Mouse (Mus musculus): ENCODE measurements at regions not wholly inside any gene's neighbourhood (a gene's known extent, or its start where the extent isn't known, plus 50 kb on each side); places are given as distances from the start of the nearest gene placed in this dataset.

DNA sequence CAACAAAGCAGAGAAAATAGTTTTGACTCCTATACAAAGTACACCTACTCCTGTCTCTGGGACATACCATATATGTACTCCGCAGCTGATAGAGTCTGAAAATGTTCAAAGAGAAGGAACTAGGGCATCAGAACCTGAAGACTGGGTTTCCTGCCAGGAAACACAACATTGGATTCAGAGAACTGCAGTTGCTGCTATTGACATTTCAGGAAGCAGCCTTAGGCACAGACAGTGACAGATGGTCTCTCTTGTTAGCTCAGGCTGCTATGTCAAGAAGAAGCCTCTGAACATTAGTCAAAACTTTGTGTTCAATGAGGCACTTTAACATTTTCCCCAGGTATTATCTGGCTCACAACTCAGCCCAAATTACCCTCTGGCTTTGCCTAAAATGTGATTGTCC, 812.1 kb downstream of the Ryr2 start:
- POLR2A ChIA-PET = no interaction called here

DNA sequence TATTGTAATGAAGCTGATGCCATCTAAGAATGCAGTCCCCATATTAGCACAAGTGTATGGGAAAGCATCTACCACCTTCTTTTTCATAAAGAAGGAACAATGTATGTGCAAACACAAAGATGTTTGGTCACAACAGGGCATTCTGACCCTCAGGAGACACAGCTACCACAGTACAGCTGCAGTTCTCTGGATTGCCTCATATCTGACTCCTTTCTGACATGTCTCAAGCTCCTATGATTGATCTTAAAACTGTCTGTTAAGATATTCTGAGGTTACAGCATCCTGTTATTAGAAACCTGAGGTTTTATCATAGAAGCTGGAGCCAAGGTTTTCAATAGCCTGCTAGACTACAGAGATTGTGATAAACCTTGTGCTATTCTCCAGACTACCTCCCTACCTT, 813.0 kb downstream of the Ryr2 start:
- ChIA-PET CTCF (no interaction called here), POLR2A (no interaction called here)

More for the DNA sequence above, 812.1 kb downstream of the Ryr2 start:
- CTCF ChIA-PET = no interaction called here

DNA sequence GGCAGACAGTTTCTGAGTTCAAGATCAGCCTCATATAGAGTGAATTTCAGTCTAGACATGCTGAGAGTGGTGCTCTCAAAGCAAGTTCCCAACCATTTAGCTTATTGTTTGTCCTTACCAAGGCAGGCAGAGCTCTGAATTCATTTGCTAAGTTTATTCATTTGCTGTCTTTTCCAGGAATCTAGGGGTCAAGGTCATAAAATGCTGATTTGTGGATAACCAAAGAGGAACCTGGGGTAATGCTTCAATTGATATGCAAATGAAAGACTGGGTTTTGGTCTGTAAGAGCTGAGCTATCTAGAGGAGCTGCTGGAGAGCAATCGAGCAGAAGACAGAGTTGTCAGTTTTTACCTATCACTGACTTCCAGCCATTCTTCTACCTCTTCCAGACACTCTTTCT, 832.8 kb downstream of the Ryr2 start:
- ChIA-PET CTCF (no interaction called here), POLR2A (no interaction called here)

GRCm38 (mm10) chr13:11268673-11269340, 837.9 kb downstream of the Ryr2 start:
- ChIA-PET CTCF (no interaction called here), POLR2A (no interaction called here)

GRCm38 (mm10) chr13:11247541-11247940, 859.2 kb downstream of the Ryr2 start:
- ChIA-PET CTCF (interaction anchor here in 1 of 4 experiments (0.5 to 0.6 kb wide), 2 partner anchors 37 to 725 kb away, joined by 3 read pairs; no protein-coding TSS in a partner anchor), POLR2A (no interaction called here)

DNA sequence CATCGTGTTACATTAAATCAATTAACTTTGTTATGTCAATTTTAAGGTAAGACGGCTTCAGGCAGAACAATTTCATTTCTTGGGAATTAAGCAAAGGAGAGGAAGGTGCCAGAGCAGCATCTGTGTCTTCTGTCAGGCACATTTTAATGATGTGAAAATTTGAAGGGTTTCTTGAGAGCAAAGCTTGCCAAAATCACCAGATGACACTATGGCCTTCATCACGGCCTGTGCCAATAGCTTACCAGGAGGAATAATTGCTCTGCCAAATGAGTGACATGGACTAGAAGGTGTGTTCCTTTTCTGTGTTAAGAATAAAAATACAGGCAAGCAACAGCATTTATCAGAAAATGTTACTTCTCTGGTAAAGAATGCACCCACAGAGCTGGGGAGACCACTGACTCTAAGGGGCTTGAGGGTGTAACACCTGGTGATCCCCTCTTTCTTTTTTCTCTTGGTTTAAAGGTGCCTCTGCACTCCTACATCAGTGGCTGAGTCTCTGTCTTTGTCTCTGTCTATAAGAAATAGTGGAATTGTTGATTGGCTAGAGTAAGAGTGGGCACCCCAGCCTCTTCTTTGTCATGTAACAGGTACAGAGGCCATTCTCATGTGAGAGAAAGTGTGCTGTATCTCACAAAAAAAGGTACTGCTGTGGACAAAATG, 856.2 kb upstream of the Chrm3 start:
- CTCF ChIA-PET = interaction anchor here in 1 of 4 experiments (0.6 kb wide), 1 partner anchor 302 kb away, joined by 3 read pairs; no protein-coding TSS in a partner anchor
- POLR2A ChIA-PET = no interaction called here

DNA sequence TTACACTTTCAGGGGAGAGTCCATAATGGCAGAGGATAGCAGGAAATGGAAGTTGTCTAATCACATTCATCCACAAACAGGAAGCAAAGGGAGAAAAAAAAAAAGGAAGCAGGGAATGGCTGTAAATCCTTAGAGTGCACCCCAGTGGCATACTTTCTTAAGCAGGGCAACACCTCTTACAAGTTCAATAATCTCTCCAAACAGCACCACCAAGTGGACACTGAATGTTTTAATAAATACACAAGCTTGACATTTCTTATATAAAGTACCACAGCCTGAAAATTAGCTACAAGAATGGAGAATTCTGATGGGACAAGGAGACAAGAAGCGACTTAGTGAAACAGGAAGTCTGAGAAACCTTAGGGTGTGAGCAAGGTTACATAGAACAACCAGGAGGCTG, 849.5 kb upstream of the Chrm3 start:
- CTCF ChIA-PET = interaction anchor here (0.6 to 1.1 kb wide), 12 partner anchors 11 to 1288 kb away, joined by 3 to 11 read pairs (median 4); no protein-coding TSS in a partner anchor
- POLR2A ChIA-PET = interaction anchor here in 1 of 4 experiments (0.6 kb wide), 1 partner anchor 421 kb away, joined by 4 read pairs; no protein-coding TSS in a partner anchor

- POLR2A ChIA-PET = no interaction called here
- CTCF ChIA-PET = no interaction called here
Measured at GRCm38 (mm10) chr13:11205216-11205786, 844.7 kb upstream of the Chrm3 start.

DNA sequence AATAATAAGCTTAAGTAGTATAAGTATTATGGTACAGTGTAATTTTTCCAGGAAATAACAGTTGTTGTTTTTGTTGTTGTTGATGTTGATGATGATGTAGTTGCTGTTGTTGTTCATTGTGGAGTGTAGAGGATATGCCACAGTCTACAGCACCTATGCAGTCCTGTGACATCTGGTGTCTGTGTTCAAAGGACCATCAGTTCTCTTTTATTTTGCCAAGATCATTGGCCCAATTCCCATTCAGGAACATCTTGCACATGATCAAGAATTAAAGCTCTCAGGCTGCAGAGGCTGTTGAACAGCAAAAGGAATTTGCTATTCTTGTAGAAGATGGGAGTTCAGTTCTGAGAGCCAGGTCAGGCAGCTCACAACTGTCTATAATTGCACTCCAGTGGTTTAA, 841.3 kb upstream of the Chrm3 start:
- ChIA-PET POLR2A (interaction anchor here in 1 of 4 experiments (0.6 kb wide), 1 partner anchor 346 kb away, joined by 4 read pairs; no protein-coding TSS in a partner anchor), CTCF (no interaction called here)

DNA sequence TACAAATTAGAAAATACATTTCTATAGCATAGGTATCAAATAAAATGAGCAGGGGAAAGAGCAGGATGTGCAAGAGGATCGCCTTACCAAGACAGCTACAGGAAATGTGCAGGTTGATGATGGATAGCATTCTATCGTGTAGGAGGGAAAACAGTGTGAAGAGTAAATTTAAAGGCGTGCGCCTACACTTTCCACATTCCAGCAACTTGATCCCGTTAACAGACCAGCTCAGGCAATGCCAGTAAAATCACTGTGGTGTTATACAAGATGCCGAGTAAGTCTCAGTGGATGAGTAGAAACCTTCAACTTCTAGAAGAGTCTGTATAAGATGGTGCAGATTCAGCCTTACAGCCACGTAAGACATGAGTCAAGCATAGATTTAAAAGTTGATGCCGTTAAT, 831.8 kb upstream of the Chrm3 start:
- ChIA-PET POLR2A (no interaction called here), CTCF (interaction anchor here in 2 of 4 experiments (0.5 to 1.2 kb wide), 2 partner anchors 251 to 593 kb away, joined by 3 read pairs; no protein-coding TSS in a partner anchor)

- POLR2A ChIA-PET = no interaction called here
- CTCF ChIA-PET = interaction anchor here in 1 of 4 experiments (0.6 kb wide), 1 partner anchor 239 kb away, joined by 3 read pairs; no protein-coding TSS in a partner anchor
Measured at GRCm38 (mm10) chr13:11181191-11181590, 820.5 kb upstream of the Chrm3 start.

- ChIA-PET POLR2A (no interaction called here), CTCF (interaction anchor here in 1 of 4 experiments (0.6 kb wide), 1 partner anchor 239 kb away, joined by 3 read pairs; no protein-coding TSS in a partner anchor)
Measured at GRCm38 (mm10) chr13:11180356-11180755, 819.7 kb upstream of the Chrm3 start.

DNA sequence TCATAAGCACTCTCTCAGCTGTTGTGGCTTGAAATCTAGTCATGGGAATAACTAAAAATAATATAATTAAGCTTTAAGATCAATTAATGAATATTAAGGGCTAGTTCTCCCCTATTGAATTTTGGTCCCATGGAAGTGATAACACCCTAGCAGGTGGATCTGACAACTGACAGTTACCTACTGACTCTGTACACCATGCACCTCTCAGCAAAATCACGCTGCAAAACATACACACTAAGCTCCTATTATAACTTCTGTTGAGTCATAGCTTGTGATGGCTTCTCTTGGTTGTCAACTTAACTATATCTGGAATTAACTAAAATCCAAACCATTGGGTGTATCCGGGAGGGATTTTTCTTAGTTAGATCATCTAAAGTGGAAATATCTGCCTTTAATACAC, 817.9 kb upstream of the Chrm3 start:
- ChIA-PET CTCF (no interaction called here), POLR2A (no interaction called here)

- ChIA-PET POLR2A (no interaction called here), CTCF (interaction anchor here in 1 of 4 experiments (0.6 kb wide), 1 partner anchor 355 kb away, joined by 3 read pairs; no protein-coding TSS in a partner anchor)
Measured at GRCm38 (mm10) chr13:11177642-11178420, 817.2 kb upstream of the Chrm3 start.

- POLR2A ChIA-PET = no interaction called here
- CTCF ChIA-PET = no interaction called here
Measured at GRCm38 (mm10) chr13:11167115-11167514, 806.5 kb upstream of the Chrm3 start.

- ChIA-PET CTCF (interaction anchor here in 1 of 4 experiments (0.6 kb wide), 1 partner anchor 142 kb away, joined by 3 read pairs; no protein-coding TSS in a partner anchor), POLR2A (interaction anchor here in 1 of 4 experiments (0.8 kb wide), 1 partner anchor 1399 kb away, joined by 5 read pairs; the partner anchor contains the start of gene Zmynd11)
Measured at GRCm38 (mm10) chr13:11164130-11164529, 803.5 kb upstream of the Chrm3 start.

GRCm38 (mm10) chr13:11147268-11147667, 786.6 kb upstream of the Chrm3 start:
- ChIA-PET POLR2A (no interaction called here), CTCF (no interaction called here)

- CTCF ChIA-PET = no interaction called here
- POLR2A ChIA-PET = interaction anchor here in 1 of 4 experiments (0.6 kb wide), 1 partner anchor 100 kb away, joined by 4 read pairs; no protein-coding TSS in a partner anchor
Measured at GRCm38 (mm10) chr13:11107693-11108092, 747.0 kb upstream of the Chrm3 start.

- ChIA-PET CTCF (no interaction called here), POLR2A (no interaction called here)
Measured at GRCm38 (mm10) chr13:11106426-11106825, 745.8 kb upstream of the Chrm3 start.
